Mouse (Mus musculus): ENCODE measurements at regions not wholly inside any gene's neighbourhood (a gene's known extent, or its start where the extent isn't known, plus 50 kb on each side); places are given as distances from the start of the nearest gene placed in this dataset.

DNA sequence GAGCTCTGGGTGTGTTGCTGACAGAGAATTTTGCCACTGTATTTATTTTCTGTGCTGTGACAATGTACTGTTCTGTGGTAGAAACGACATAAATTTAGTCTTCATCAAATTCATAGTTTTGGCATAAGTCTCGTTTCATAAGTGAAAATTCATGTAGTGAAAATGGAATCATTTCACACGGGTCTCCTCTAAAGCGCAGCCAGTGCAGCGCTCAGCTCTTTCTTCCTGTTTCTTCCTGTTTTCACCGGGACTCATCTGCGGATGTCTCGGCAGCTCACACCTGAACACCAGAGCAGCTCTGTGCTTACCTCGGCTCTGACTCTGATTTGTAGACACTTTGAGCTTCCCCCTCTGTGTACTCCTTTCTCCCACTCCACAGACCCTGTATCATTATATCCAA, 85.2 kb upstream of the Prkd1 start:
- no peak for DNase-seq (ENCODE audit: low spot score in 2 of 2)

DNA sequence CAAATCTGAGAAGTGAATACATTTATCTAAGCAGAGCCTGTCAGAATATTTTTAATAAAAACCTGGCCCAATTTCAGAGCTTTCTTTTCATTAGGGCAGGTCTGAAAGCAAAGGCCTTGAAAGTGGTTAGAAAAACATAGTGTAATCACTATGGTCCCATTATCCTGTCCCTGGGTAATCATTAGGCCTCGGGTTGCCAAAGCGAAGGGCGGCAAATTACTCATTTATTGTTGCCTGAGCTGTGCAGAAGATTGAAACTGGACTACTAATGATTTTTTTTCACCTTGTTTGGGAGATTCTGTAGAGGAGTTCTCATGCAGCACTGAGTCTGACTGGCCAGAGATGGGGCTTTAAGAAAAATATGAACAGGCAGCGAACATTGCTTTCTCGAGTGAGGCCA, 63.7 kb upstream of the Prkd1 start:
- no peak for DNase-seq (ENCODE audit: low spot score in 2 of 2)

DNA sequence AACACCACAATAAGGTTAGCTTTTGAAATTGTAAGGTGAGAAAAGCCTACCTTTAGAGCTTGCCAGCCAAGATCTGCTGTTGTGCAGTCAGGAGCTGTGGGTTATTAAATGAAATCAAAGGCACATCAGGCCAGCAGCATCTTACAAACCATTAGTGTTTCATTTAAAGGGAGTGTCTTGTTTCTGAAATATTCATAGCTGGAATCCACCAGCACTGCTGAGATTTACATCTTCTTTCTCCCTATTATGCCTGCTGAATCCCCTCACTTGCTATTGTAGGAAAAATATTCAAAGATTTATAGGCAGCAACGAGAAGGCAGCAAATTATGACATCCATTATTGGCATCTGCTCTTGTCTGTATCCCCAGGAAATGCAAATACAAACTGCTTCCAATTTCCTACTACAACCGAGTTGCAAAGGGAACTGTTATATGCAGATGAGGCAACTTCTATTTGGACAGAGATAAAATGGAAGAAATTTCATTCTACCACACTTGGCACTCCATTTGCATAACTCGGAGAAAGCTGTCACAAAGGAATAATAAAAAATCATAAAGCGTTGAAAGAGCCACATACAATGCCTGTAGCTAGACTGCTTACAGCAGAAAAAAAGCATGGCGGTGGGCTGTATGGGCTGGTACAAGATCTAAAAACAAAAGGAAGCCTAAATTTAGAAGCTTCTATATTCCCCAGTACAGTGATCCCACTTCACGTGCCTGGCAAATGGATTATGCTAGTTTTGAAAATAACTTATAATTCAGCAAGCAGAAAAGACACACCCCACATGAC, 60.3 kb upstream of the Prkd1 start:
- no peak for DNase-seq (ENCODE audit: low spot score in 2 of 2)

DNA sequence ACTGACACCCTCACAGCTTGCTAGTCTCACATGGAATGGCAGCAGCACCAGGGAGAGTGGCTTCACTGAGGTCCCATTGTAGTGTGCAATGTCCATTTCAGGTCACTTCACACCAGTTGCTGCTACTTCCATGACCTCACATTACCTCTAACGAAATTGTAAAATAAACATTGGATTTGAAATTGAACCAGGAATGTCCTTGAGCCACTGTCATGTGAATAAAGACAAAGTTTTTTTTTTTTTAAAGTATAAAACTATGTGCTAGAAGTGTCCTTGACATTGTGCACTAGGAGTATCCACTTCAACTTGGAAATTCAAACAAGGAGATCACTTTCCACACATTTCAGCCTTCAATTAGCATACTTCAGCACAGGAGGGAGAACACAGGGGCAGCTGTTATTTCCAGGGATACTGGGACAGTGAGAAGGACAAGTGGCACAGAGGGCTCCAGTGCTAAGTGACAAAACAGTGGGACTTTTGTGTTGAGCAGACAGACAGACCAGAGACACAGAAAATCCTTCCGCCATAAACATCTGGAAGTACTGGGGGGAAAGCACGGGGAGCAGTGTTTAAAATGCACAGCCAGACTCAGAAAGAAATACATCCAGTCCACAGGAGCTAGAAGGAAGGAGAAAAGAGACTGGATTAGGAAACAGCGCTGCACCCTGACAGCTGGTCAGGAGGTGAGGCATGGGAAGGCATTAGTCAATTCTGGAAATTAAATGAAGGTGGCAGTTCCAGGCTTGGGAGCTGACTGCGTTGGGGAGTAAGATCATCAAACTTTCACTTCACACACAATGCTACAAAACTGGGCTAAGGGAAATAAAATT, 49.9 kb upstream of the Prkd1 start:
- no peak for DNase-seq (ENCODE audit: low spot score in 2 of 2)
